Mouse (Mus musculus): ENCODE data around the gene Abcf1. TPM values are rescaled to one million over a fixed set of nuclear protein-coding genes. Genes with fewer than 3 reads are reported as not detected.

The Abcf1 gene
- polyA plus RNA-seq, 1 experiment from 2014 or later: 55.8 TPM

DNA sequence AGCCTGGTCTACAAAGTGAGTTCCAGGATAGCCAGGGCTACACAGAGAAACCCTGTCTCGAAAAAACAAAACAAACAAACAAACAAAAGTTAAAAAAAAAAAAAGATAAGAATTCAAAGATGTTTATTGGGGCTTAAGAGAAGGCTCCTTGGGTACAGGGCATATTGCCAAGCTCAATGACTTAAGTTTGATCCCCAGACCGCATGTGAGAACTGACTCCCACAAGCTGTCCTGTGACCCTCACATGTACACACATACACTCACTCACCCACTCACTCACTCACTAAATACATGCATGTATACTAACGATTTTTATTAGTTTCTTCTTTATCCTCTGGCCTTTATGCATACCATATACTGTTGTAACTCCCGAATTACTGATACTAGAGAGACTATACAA lies 30.8 kb upstream of the Abcf1 start:
- Histone ChIP-seq H3K9me3 (replicated peaks; ENCODE audit: control insufficient read depth, low read length) (no peaks in the 10 kb centered on the region), H3K36me3 (ENCODE audit: control insufficient read depth, insufficient read depth, low read length) (no peaks in the 10 kb centered on the region), H3K27me3 (replicated peaks; ENCODE audit: control insufficient read depth, insufficient read depth, low read length) (no peaks in the 10 kb centered on the region), H3K4me1 (ENCODE audit: control insufficient read depth, insufficient read depth, low read length) (peaks cover 3% of the 10 kb centered on the region), H3K4me3 (ENCODE audit: low read depth, low read length) (no peak overlapping the region), H3K27ac (ENCODE audit: low read depth, low read length) (no peak overlapping the region), H3K4me2 (ENCODE audit: low read length) (no peak overlapping the region), H3K9ac (ENCODE audit: low read length) (no peak overlapping the region)
- ATAC-seq (no peak), DNase-seq (ENCODE audit: low spot score) (no peak)
- WGBS: 88% methylated on average over 4 of the region's 4 CpGs

DNA sequence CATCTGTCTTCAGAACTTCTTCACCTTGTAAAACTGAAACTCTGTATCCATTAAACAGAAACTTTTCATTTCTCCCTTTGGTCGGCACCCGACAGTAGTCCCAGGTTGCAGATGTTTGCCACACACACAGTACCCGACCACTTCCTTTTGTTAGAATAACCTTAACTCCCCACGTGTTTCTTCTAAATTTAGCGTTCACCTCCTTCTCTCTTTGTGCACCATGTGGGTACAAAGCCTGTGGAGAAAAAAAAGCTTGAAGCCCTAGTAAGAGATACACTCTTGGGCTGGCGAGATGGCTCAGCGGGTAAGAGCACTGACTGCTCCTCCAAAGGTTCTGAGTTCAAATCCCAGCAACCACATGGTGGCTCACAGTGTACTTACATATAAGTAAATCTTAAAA lies 29.8 kb upstream of the Abcf1 start:
- H3K9ac ChIP-seq (ENCODE audit: low read length): no peak overlapping the region
- peaks cover 4% of the 10 kb centered on the region for H3K4me1 ChIP-seq (ENCODE audit: control insufficient read depth, insufficient read depth, low read length)
- H3K4me2 ChIP-seq (ENCODE audit: low read length): no peak overlapping the region
- WGBS: 89% methylated on average over 7 of the region's 7 CpGs
- no peaks in the 10 kb centered on the region for H3K9me3 ChIP-seq (replicated peaks; ENCODE audit: control insufficient read depth, low read length)
- no peak for ATAC-seq
- no peak for DNase-seq (ENCODE audit: low spot score)
- no peak overlapping the region for H3K4me3 ChIP-seq (ENCODE audit: low read depth, low read length)
- no peaks in the 10 kb centered on the region for H3K36me3 ChIP-seq (ENCODE audit: control insufficient read depth, insufficient read depth, low read length)
- H3K27ac ChIP-seq (ENCODE audit: low read depth, low read length): no peak overlapping the region
- H3K27me3 ChIP-seq (replicated peaks; ENCODE audit: control insufficient read depth, insufficient read depth, low read length): no peaks in the 10 kb centered on the region

DNA sequence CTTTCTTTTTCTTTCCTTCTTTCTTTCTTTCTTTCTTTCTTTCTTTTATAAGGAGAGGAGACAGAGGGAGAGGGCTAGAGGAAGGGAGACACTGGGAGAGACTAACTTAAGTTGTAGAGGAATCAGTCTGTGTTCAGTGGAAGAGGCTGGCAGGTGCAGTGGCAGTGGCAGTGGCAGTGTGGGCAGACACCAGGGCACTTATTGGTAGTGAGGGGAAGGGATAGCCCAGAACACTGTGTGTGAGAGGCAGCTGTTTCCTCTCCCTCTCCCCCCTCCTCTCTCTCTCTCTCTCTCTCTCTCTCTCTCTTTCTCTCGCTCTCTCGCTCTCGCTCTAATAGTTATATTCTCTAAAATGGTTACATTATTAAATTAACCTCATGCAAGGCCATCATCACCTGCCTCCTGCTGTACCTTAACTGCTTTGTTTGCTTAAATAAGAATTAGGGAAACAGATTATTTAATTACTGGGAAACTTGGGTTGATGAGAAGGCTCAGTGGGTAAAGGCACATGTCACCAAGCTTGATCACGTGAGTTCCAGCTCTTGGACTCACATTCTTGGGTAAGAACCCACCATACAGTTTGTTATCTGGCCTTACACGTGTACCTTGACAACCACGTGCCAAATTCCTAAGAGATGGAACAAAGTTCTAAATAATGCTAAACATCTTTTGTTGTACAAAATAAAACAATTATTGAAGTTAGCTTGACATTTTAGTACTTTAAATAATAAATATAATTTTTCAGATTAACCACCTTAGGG lies 29.2 kb upstream of the Abcf1 start:
- H3K9ac ChIP-seq (ENCODE audit: low read length): no peak overlapping the region
- H3K36me3 ChIP-seq (ENCODE audit: control insufficient read depth, insufficient read depth, low read length): no peaks in the 10 kb centered on the region
- peaks cover 4% of the 10 kb centered on the region for H3K4me1 ChIP-seq (ENCODE audit: control insufficient read depth, insufficient read depth, low read length)
- no peak overlapping the region for H3K4me3 ChIP-seq (ENCODE audit: low read depth, low read length)
- no peak overlapping the region for H3K27ac ChIP-seq (ENCODE audit: low read depth, low read length)
- ATAC-seq (no peak), DNase-seq (ENCODE audit: low spot score) (no peak)
- no peaks in the 10 kb centered on the region for H3K9me3 ChIP-seq (replicated peaks; ENCODE audit: control insufficient read depth, low read length)
- no peaks in the 10 kb centered on the region for H3K27me3 ChIP-seq (replicated peaks; ENCODE audit: control insufficient read depth, insufficient read depth, low read length)
- WGBS: 87% methylated on average over 6 of the region's 6 CpGs
- no peak overlapping the region for H3K4me2 ChIP-seq (ENCODE audit: low read length)

DNA sequence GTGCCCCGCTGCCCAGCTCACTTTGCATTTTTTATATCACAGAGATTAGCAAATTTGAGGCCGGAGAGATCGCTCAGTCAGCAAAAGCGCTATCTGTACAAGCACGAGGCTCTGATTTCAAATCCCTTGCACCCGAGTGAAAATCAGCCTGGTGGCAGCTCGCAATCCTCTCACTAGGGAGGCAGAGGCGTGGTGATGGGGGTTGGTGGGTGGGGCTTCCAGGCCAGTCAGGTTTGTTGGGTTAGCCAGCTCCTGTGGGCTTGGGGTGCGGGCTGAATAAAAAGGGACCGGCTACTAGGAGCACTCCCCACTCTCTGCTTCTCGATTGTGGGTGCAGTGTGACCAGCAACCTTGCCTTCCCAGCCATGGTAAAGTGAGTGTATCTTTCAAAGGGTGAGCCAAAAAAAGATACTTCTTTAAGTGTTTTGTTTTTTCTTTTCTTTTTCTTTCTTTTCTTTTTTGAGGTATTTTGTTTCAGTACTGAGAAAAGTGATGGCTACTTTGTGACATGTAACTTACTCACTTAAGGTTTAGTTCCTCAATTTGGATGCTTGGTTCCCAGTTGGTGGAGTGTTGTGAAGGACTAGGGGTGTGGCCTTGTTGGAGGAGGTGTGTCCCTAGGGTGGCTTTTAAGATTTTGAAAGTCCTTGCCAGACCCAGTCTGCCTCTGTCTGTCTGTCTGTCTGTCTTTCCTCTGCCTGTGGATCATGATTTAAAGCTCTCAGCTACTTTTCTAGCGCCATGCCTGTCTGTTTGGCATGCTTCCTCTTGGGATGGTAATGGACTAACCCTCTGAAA lies 28.4 kb upstream of the Abcf1 start:
- Histone ChIP-seq H3K4me2 (ENCODE audit: low read length) (no peak overlapping the region), H3K9ac (ENCODE audit: low read length) (0 out of 2 replicates have a peak overlapping the region, but pooled peaks have one; percentile 17), H3K27me3 (replicated peaks; ENCODE audit: control insufficient read depth, insufficient read depth, low read length) (no peaks in the 10 kb centered on the region), H3K36me3 (ENCODE audit: control insufficient read depth, insufficient read depth, low read length) (no peaks in the 10 kb centered on the region), H3K9me3 (replicated peaks; ENCODE audit: control insufficient read depth, low read length) (no peaks in the 10 kb centered on the region), H3K4me1 (ENCODE audit: control insufficient read depth, insufficient read depth, low read length) (peaks cover 4% of the 10 kb centered on the region), H3K4me3 (ENCODE audit: low read depth, low read length) (no peak overlapping the region), H3K27ac (ENCODE audit: low read depth, low read length) (no peak overlapping the region)
- 43% methylated on average over 12 of the region's 12 CpGs for WGBS
- no peak for DNase-seq (ENCODE audit: low spot score)
- ATAC-seq: no peak

DNA sequence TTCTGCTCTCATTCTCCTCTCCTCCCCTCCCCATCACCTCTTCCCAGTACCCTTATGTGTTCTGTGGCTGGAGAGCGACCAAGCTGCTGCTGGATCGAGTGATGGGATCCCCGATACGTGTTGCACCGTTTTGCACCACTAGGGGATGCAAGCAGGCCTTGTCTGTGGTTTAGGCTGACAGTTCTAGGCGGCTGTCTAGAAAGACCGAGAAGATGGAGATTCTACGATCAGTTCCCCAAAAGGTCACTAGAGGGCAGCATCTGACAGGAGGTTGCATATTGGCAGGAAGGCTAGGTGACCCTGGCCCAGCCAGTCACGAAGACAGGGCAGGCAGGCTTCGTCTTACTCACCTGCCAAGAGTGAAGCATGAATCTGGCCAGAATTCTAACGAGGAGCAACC lies 27.4 kb upstream of the Abcf1 start:
- H3K9ac ChIP-seq (ENCODE audit: low read length): no peak overlapping the region

DNA sequence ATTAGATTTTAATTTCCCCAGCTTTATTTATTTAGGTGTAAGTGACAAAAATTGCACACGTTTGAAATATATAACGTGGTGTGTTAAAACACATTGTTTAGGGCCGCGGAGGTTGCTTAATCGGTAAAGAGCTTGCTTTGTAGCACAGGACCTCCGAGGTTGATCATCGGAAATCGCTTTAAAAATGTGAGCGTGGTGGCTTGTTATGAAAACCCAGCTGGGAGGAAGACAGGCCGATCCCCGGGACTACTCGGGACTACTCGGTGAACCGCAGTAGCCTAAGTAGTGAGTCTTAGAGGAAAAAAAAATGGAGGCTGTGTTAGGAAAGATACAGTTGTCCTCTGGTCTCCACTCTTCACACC lies 25.3 kb upstream of the Abcf1 start:
- ATAC-seq (no peak), DNase-seq (ENCODE audit: low spot score) (peak; percentile 24)
- 2% methylated on average over 14 of the region's 14 CpGs for WGBS
- H3K4me2 ChIP-seq (ENCODE audit: low read length): peak overlapping the region; percentile 76
- H3K27me3 ChIP-seq (replicated peaks; ENCODE audit: control insufficient read depth, insufficient read depth, low read length): no peaks in the 10 kb centered on the region
- no peak overlapping the region for H3K27ac ChIP-seq (ENCODE audit: low read depth, low read length)
- H3K9ac ChIP-seq (ENCODE audit: low read length): peak overlapping the region; percentile 67
- H3K4me1 ChIP-seq (ENCODE audit: control insufficient read depth, insufficient read depth, low read length): peaks cover 4% of the 10 kb centered on the region
- peak overlapping the region; percentile 56 for H3K4me3 ChIP-seq (ENCODE audit: low read depth, low read length)
- no peaks in the 10 kb centered on the region for H3K9me3 ChIP-seq (replicated peaks; ENCODE audit: control insufficient read depth, low read length)
- H3K36me3 ChIP-seq (ENCODE audit: control insufficient read depth, insufficient read depth, low read length): no peaks in the 10 kb centered on the region

More for the DNA sequence above, 27.4 kb upstream of the Abcf1 start:
- Histone ChIP-seq H3K4me2 (ENCODE audit: low read length) (no peak overlapping the region), H3K4me1 (ENCODE audit: control insufficient read depth, insufficient read depth, low read length) (peaks cover 4% of the 10 kb centered on the region), H3K27me3 (replicated peaks; ENCODE audit: control insufficient read depth, insufficient read depth, low read length) (no peaks in the 10 kb centered on the region), H3K27ac (ENCODE audit: low read depth, low read length) (no peak overlapping the region), H3K4me3 (ENCODE audit: low read depth, low read length) (no peak overlapping the region), H3K9me3 (replicated peaks; ENCODE audit: control insufficient read depth, low read length) (no peaks in the 10 kb centered on the region), H3K36me3 (ENCODE audit: control insufficient read depth, insufficient read depth, low read length) (no peaks in the 10 kb centered on the region)
- peak; percentile 66 for ATAC-seq
- peak; percentile 95 for DNase-seq (ENCODE audit: low spot score)
- WGBS: under 1% methylated on average over 11 of the region's 11 CpGs

DNA sequence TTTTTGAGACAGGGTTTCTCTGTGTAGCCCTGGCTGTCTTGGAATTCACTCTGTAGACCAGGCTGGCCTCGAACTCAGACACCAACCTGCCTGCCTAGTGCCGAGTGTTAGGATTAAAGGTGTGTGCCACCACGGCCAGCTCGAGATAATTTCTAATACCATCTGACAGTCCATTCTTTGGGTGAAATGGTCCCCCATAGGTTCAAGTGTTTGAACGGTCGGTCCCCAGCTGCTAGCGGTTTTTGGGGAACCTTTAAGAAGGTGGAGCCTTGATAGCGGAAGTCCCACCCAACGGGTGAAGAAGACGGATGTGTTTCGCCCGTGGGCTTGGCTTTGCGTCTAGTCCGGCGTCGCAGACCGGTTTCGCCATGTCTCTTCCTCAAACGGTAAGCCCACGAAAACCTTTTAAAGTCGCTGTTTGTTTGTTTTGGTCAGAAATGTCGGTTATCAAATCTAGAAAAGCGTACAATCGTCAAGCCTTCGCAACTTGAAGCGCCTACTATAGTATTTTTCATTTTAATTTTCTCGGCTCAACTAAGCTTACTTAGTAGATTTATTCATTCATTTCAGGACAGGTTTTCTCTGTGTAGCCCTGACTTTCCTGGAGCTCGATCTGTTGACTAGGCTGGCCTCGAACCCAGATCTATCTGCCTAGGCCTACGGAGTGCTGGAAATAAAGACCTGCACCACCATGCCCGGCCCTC lies 24.8 kb upstream of the Abcf1 start:
- Histone ChIP-seq H3K27me3 (replicated peaks; ENCODE audit: control insufficient read depth, insufficient read depth, low read length) (no peaks in the 10 kb centered on the region), H3K27ac (ENCODE audit: low read depth, low read length) (peak overlapping the region; percentile 30; the same call in 1 of the 2 replicates), H3K36me3 (ENCODE audit: control insufficient read depth, insufficient read depth, low read length) (peaks cover 4% of the 10 kb centered on the region; the same call in 1 of the 2 replicates), H3K4me3 (ENCODE audit: low read depth, low read length) (peak overlapping the region; percentile 56), H3K9ac (ENCODE audit: low read length) (peak overlapping the region; percentile 67), H3K9me3 (replicated peaks; ENCODE audit: control insufficient read depth, low read length) (no peaks in the 10 kb centered on the region), H3K4me2 (ENCODE audit: low read length) (peak overlapping the region; percentile 76), H3K4me1 (ENCODE audit: control insufficient read depth, insufficient read depth, low read length) (peaks cover 4% of the 10 kb centered on the region)
- WGBS: 3% methylated on average over 31 of the region's 31 CpGs
- DNase-seq (ENCODE audit: low spot score) (peak; percentile 93), ATAC-seq (peak; percentile 78)

DNA sequence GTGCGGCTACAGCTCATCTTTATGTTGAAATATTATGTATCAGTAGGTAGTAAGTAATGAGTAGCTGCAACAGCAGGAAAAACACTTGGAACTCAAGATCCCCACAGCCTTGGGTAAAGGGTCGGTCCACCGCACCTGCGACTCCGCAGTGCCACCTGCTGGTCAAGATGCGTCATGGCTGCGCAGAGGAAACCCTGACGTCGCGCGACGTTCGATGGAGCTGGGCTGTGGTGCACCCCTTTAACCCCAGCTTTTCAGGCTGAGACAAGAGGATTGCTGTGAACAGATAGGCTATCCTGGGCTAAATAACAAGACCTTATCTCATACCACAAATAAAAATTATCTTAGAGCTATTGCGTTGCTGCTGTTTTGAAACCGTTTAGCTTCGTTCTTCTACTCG lies 24.1 kb upstream of the Abcf1 start:
- Histone ChIP-seq H3K4me2 (ENCODE audit: low read length) (peak overlapping the region; percentile 76), H3K4me3 (ENCODE audit: low read depth, low read length) (peak overlapping the region; percentile 56; the same call in 1 of the 2 replicates), H3K9ac (ENCODE audit: low read length) (no peak overlapping the region), H3K27ac (ENCODE audit: low read depth, low read length) (no peak overlapping the region), H3K4me1 (ENCODE audit: control insufficient read depth, insufficient read depth, low read length) (peaks cover 4% of the 10 kb centered on the region), H3K36me3 (ENCODE audit: control insufficient read depth, insufficient read depth, low read length) (peaks cover 10% of the 10 kb centered on the region; the same call in 1 of the 2 replicates), H3K9me3 (replicated peaks; ENCODE audit: control insufficient read depth, low read length) (no peaks in the 10 kb centered on the region), H3K27me3 (replicated peaks; ENCODE audit: control insufficient read depth, insufficient read depth, low read length) (no peaks in the 10 kb centered on the region)
- 8% methylated on average over 17 of the region's 17 CpGs for WGBS
- ATAC-seq: peak; percentile 79
- DNase-seq (ENCODE audit: low spot score): peak; percentile 88

All from forebrain, embryonic 14.5 days (tissue).